Mouse (Mus musculus): Measurements from ENCODE around the gene Armc3. TPM values are rescaled to one million over a fixed set of nuclear protein-coding genes. Genes with fewer than 3 reads are reported as not detected.

Gene Armc3
- polyA plus RNA-seq (2015; fragmentation: Nextera tagmentation; extraction: Ambion mirVana) = 2.6 and 4.4 TPM in 2 replicates

DNA sequence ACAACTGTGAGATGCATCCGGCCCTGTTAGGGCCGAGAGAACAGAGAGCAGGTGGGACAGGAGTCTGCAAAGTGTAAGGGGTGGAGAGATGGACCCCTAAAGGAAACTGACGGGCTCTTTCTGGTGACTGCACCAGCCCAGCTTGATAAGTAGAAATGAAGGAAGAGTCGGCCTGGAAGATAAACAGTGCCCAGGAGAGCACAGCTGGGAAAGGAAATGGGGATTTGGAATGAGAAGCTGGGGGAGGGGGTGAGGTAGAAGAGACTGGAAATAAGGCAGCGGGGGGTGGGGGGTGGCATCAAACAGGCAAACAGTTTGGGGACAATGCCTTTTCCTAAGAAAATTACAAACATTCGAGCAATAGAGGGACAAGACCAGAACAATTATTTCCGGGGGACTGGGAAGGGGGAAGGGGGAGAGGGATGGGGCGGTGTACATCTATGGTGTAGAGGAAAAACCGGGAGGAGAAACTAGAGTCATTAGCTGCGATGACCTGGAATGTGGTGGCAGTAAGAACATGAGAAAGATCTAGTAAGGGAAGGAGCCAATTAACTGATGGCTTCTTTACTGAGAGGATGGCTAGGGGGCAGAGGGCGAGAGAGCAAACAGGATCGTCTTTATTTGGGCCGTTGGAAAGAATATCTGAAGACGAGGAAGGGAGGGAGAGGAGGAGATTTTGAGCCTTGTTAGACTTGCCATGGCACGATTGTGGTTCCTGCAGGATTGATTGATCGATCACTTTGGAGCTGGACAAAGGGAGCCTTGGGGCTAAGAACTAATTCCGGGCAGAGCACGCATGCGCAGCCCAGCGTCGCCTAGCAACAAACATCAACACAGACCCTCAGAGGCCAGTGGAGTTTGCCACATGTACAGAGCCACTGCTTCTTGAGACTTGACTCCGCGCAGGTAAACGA lies at the start of gene Armc3:
Gene Armc3 (plus strand): TSS at position 851 of the 914 bp plus-strand sequence.
- H3K36me3 ChIP-seq = no peaks in the 10 kb centered on the region
- 0 out of 2 replicates have a peak, but pooled peaks cover 6% of the 10 kb centered on the region for H3K4me1 ChIP-seq
- peak; percentile 90 for ATAC-seq (ENCODE audit: insufficient number of reproducible peaks, low FRiP score, low TSS enrichment, low read depth)
- WGBS = 10% methylated on average over 24 of the region's 24 CpGs
- peak within 1 kb of the TSS; percentile 65 for H3K4me2 ChIP-seq (replicated peaks)
- H3K4me3 ChIP-seq (replicated peaks) = peak within 1 kb of the TSS; percentile 54
- H3K9me3 ChIP-seq (replicated peaks) = no peaks in the 10 kb centered on the region
- H3K9ac ChIP-seq = peak within 1 kb of the TSS; percentile 37
- H3K27me3 ChIP-seq = no peaks in the 10 kb centered on the region
- no peak within 1 kb of the TSS for H3K27ac ChIP-seq (replicated peaks)

DNA sequence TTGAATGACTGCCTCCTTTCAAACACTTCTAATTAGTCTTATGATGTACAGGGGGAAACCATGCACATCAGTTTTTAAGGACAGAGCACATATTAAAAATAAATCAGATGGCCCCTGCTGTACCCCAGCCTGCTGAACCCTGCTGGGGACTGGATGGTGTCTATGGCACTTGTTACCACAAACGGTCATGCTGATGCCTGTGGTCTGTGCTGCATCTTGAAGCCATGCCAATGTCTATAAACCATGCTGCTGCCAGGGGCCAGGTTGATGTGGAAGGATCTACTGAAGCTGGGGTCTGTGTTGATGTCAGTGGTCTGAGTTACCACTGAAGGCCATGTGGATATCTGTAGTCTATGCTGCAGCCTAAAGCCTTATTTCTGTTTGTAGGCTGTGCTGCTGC lies 46.4 kb upstream of the Armc3 start:
- H3K4me2 ChIP-seq (replicated peaks) = no peak overlapping the region
- no peak overlapping the region for H3K27ac ChIP-seq (replicated peaks)
- no peak overlapping the region for H3K9ac ChIP-seq
- 63% methylated on average over 1 of the region's 1 CpGs for WGBS
- no peak overlapping the region for H3K4me3 ChIP-seq (replicated peaks)
- H3K27me3 ChIP-seq = no peaks in the 10 kb centered on the region
- H3K4me1 ChIP-seq = no peaks in the 10 kb centered on the region
- ATAC-seq (ENCODE audit: insufficient number of reproducible peaks, low FRiP score, low TSS enrichment, low read depth) = no peak
- H3K36me3 ChIP-seq = no peaks in the 10 kb centered on the region
- H3K9me3 ChIP-seq (replicated peaks) = no peaks in the 10 kb centered on the region

DNA sequence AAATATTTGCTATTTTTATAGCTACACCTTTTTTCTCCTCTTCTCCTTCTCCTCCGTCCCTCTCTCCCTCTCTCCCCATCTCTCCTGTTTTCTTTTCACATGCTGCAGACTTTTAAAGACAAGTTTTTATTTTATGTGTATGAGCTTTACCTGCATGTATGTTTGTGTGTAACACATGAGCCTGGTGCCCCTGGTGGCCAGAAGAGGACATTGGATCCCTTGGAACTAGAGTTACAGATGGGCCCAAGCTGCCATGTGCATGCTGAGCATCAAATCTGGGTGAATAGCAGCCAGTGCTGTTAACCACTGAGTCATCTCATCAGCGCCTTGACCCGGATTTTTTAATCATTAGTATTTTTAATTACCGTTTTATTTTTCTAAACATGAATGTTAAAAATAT lies 42.9 kb upstream of the Armc3 start:
- WGBS = 70% methylated on average over 4 of the region's 4 CpGs
- H3K4me3 ChIP-seq (replicated peaks) = no peak overlapping the region
- no peak for ATAC-seq (ENCODE audit: insufficient number of reproducible peaks, low FRiP score, low TSS enrichment, low read depth)
- H3K4me2 ChIP-seq (replicated peaks) = no peak overlapping the region
- no peak overlapping the region for H3K27ac ChIP-seq (replicated peaks)
- H3K27me3 ChIP-seq = no peaks in the 10 kb centered on the region
- H3K4me1 ChIP-seq = peaks cover 6% of the 10 kb centered on the region; the same call in 1 of the 2 replicates
- H3K36me3 ChIP-seq = no peaks in the 10 kb centered on the region
- no peak overlapping the region for H3K9ac ChIP-seq
- no peaks in the 10 kb centered on the region for H3K9me3 ChIP-seq (replicated peaks)

DNA sequence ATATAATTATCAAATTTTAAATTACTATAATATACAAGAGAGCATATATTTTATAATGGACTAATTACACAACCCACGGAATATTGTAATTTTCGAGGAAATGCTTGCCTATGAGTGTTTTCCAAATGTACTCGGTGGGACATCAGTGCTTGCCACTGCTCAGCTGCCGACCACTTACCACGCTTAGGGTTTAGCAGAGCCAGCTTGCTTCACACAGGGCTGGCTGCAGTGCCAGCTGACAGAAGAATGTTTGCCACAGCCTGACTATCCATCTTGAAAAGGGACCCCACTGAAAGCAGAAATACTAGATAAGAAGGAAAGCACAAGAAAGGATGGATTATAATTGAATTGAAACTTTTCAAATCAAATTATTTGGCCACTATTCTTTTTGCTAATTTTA lies 39.6 kb upstream of the Armc3 start:
- no peaks in the 10 kb centered on the region for H3K36me3 ChIP-seq
- no peak overlapping the region for H3K4me2 ChIP-seq (replicated peaks)
- H3K27me3 ChIP-seq = no peaks in the 10 kb centered on the region
- no peak overlapping the region for H3K4me3 ChIP-seq (replicated peaks)
- no peak overlapping the region for H3K9ac ChIP-seq
- 58% methylated on average over 5 of the region's 5 CpGs for WGBS
- peaks cover 6% of the 10 kb centered on the region; the same call in 1 of the 2 replicates for H3K4me1 ChIP-seq
- no peak overlapping the region for H3K27ac ChIP-seq (replicated peaks)
- H3K9me3 ChIP-seq (replicated peaks) = no peaks in the 10 kb centered on the region
- no peak for ATAC-seq (ENCODE audit: insufficient number of reproducible peaks, low FRiP score, low TSS enrichment, low read depth)

DNA sequence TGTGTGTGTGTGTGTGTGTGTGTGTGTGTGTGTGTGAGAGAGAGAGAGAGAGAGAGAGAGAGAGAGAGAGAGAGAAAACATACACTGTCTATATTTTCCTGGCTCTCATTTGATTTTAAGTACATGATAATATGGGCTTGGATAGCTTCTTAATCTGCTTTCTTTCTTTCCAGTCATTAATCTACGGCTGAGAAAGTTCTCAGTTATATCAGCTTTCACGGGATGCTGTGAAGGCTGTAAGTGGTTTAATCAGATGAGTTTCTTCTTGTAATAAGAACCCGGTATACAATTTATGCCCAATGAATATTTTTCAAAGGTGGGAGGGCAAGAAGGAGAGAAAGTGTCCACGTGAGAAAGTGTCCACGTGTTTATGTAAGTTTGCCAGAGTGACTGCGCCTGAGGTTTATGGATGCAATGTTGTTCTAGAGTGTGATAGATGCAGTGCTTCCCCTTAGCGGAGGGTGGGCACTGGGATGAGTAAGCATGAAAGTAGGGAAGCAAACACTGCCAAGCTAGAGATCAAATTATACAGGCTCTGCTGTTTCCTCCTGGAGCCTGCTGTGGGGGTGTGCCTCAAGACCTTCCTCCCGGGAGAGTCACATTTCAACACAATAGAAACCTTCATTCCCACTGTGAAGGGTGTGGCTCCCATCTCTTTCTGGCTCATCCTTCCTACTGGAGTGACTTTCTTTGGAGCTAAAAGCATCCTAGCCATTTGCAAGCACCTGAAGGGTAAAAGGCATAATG lies 38.6 kb upstream of the Armc3 start:
- Histone ChIP-seq H3K36me3 (no peaks in the 10 kb centered on the region), H3K9me3 (replicated peaks) (no peaks in the 10 kb centered on the region), H3K4me3 (replicated peaks) (no peak overlapping the region), H3K27me3 (no peaks in the 10 kb centered on the region), H3K4me2 (replicated peaks) (no peak overlapping the region), H3K27ac (replicated peaks) (no peak overlapping the region), H3K4me1 (peaks cover 6% of the 10 kb centered on the region; the same call in 1 of the 2 replicates), H3K9ac (no peak overlapping the region)
- no peak for ATAC-seq (ENCODE audit: insufficient number of reproducible peaks, low FRiP score, low TSS enrichment, low read depth)
- WGBS = 12% methylated on average over 8 of the region's 8 CpGs

DNA sequence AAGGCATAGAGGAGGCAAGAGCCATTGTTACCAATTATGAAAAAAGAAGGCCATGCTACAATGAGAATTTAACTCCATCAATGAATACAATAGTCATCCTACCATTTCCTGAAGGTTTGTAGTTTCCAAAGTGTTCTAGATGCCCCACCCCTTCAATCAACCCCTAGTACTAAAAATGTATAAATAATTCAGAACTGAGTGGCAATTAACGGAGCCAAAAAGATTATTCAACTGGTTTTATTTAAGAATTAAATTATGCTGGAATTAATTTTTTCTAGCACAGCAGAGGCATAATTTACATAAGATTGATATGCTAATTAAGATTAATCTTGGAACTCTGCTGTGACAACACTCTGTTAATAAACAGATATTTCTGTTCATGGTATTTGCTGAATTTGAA lies 34.9 kb upstream of the Armc3 start:
- Histone ChIP-seq H3K4me1 (peaks cover 6% of the 10 kb centered on the region; the same call in 1 of the 2 replicates), H3K36me3 (no peaks in the 10 kb centered on the region), H3K27me3 (no peaks in the 10 kb centered on the region), H3K9me3 (replicated peaks) (no peaks in the 10 kb centered on the region), H3K4me3 (replicated peaks) (no peak overlapping the region), H3K9ac (no peak overlapping the region), H3K4me2 (replicated peaks) (no peak overlapping the region), H3K27ac (replicated peaks) (no peak overlapping the region)
- WGBS = 82% methylated on average over 1 of the region's 1 CpGs
- no peak for ATAC-seq (ENCODE audit: insufficient number of reproducible peaks, low FRiP score, low TSS enrichment, low read depth)

DNA sequence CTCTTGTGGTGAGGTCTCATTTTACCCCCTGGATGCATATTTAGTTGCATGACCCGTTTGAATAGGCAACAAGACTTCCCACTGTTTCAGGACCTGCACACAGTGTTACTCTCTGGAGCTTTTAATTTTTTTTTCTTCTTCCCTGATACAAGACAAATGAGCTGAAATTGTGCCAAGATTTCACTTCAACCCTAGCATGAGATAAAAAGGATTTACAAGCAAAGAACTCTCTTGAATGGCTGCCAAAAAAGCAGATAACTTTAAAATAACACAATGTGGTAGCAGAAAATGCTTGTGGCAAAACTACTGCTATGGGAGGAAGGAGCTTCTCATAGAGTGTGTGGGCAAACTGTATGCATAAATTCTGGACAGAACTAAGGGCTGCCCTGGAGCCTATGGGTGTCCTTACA lies 22.3 kb upstream of the Armc3 start:
- WGBS = 14% methylated on average over 1 of the region's 1 CpGs
- Histone ChIP-seq H3K27me3 (no peaks in the 10 kb centered on the region), H3K9me3 (replicated peaks) (no peaks in the 10 kb centered on the region), H3K4me1 (no peaks in the 10 kb centered on the region), H3K27ac (replicated peaks) (no peak overlapping the region), H3K4me2 (replicated peaks) (no peak overlapping the region), H3K4me3 (replicated peaks) (no peak overlapping the region), H3K36me3 (no peaks in the 10 kb centered on the region), H3K9ac (no peak overlapping the region)
- ATAC-seq (ENCODE audit: insufficient number of reproducible peaks, low FRiP score, low TSS enrichment, low read depth) = no peak

DNA sequence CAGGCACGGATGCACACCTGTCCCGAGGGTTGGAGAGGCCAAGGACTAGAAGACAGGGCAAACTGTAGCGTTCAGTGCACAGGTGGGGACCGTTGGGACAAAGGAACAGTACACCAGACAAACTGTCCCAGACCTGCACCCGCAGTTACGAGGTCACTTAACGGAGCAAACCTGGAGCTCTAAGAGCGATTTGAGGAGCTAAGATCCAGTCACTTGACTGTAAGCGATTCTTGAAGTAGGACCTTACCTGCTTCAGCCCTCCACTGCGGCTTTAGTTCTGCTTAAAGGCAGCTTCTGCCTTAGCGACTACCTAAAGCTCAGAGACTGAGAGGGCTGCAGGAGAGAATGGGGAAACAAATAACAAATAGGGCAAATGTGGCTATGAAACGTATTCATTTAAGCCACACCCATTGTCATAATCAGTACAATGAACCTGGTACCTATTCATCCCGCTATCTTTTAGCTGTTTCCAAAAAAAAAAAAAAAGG lies 308 bp downstream of the Armc3 start:
- no peak overlapping the region for H3K27ac ChIP-seq (replicated peaks)
- peak overlapping the region; percentile 37; the same call in 1 of the 2 replicates for H3K9ac ChIP-seq
- no peaks in the 10 kb centered on the region for H3K9me3 ChIP-seq (replicated peaks)
- no peaks in the 10 kb centered on the region for H3K36me3 ChIP-seq
- WGBS = 26% methylated on average over 13 of the region's 13 CpGs
- 0 out of 2 replicates have a peak, but pooled peaks have one; percentile 11 for ATAC-seq (ENCODE audit: insufficient number of reproducible peaks, low FRiP score, low TSS enrichment, low read depth)
- H3K27me3 ChIP-seq = no peaks in the 10 kb centered on the region
- peak overlapping the region; percentile 54 for H3K4me3 ChIP-seq (replicated peaks)
- 0 out of 2 replicates have a peak, but pooled peaks cover 6% of the 10 kb centered on the region for H3K4me1 ChIP-seq
- H3K4me2 ChIP-seq (replicated peaks) = peak overlapping the region; percentile 65

DNA sequence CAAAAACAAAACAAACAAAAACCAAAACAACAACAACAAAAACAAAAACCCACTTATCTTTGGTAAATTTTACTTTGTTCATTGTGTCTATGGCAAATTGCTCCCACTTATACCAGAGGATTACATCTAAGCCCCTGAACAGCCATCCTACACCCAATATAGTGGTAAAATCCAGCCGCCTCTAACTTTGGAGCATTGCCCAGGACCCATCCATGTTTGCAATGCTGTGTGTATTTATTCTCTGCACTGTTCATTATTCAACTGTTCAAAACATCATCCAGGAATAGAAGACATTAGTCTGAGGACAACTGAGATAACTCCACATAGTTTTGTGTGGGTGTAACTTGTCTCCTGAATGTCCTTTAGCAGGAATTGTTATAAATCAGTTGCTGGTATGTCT lies 1.0 kb downstream of the Armc3 start:
- 59% methylated on average over 1 of the region's 1 CpGs for WGBS
- Histone ChIP-seq H3K27ac (replicated peaks) (no peak overlapping the region), H3K9me3 (replicated peaks) (no peaks in the 10 kb centered on the region), H3K27me3 (no peaks in the 10 kb centered on the region), H3K4me1 (0 out of 2 replicates have a peak, but pooled peaks cover 6% of the 10 kb centered on the region), H3K4me3 (replicated peaks) (no peak overlapping the region), H3K36me3 (no peaks in the 10 kb centered on the region), H3K4me2 (replicated peaks) (no peak overlapping the region), H3K9ac (no peak overlapping the region)
- no peak for ATAC-seq (ENCODE audit: insufficient number of reproducible peaks, low FRiP score, low TSS enrichment, low read depth)

DNA sequence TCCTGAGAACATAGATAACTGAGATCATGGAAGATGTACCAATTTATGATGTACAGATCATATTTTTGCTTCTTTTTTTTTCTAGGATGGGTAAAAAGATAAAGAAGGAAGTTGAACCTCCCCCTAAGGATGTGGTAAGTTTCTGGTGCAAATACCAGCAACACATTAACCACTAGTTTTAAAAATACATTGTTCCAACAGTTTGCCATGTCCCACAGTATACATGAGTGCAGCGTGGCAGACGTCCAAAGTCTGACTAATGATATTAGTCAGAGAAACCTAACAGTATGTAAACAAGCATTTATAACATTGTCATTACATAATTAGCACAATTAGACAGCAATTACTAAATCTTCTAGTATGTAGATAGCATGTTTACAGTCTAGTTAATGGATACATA lies 2.6 kb downstream of the Armc3 start:
- no peak overlapping the region for H3K4me3 ChIP-seq (replicated peaks)
- no peak overlapping the region for H3K27ac ChIP-seq (replicated peaks)
- 57% methylated on average over 2 of the region's 2 CpGs for WGBS
- no peaks in the 10 kb centered on the region for H3K9me3 ChIP-seq (replicated peaks)
- H3K27me3 ChIP-seq = no peaks in the 10 kb centered on the region
- H3K36me3 ChIP-seq = no peaks in the 10 kb centered on the region
- ATAC-seq (ENCODE audit: insufficient number of reproducible peaks, low FRiP score, low TSS enrichment, low read depth) = no peak
- no peak overlapping the region for H3K9ac ChIP-seq
- no peak overlapping the region for H3K4me2 ChIP-seq (replicated peaks)
- H3K4me1 ChIP-seq = 0 out of 2 replicates have a peak, but pooled peaks cover 6% of the 10 kb centered on the region

DNA sequence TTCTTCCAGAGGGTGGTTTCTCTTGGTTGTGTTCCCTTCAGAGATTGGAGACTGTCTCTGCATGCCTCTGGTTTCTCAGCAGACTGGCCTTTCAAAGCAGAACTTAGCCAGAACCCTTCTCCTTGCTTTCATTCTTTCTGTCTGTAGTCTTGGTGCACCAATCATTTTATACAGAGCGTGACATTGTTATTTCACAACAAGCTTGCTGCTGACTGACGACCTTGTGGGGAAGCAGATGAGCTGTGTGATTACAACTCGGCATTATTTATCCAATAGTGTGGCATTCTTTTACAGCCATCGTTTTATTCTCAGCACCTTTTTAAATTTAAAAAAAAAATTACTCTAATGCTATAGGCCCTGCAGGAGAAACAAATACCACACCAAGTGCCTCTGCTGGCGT lies 35.2 kb downstream of the Armc3 start:
- Histone ChIP-seq H3K27ac (replicated peaks) (no peak overlapping the region), H3K4me1 (no peaks in the 10 kb centered on the region), H3K9ac (no peak overlapping the region), H3K27me3 (no peaks in the 10 kb centered on the region), H3K4me3 (replicated peaks) (no peak overlapping the region), H3K4me2 (replicated peaks) (no peak overlapping the region), H3K36me3 (no peaks in the 10 kb centered on the region), H3K9me3 (replicated peaks) (no peaks in the 10 kb centered on the region)
- WGBS = 73% methylated on average over 5 of the region's 5 CpGs
- no peak for ATAC-seq (ENCODE audit: insufficient number of reproducible peaks, low FRiP score, low TSS enrichment, low read depth)
